Comparison of ENCODE assay signal across 17 mouse cellular contexts in the genomic region with DNA sequence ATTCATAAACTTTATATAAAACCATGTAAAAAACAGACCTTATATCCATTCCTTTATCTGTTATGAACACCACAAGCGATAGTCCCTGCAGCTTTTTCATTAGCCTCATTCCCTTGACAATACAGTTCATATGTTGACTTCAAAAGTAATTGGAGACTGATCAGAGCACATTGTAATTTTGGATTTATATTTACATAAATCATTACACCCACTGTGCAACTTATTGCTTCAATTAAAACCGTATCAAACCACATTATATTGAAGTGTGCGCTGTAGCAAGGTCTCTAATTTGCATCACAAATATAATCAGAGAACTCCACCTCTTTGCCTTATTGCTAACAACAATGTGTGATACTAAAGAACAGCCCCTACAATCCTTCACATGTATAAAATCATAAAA.
DNase-seq lines count a peak whose midpoint lies in the region; ATAC-seq and TF ChIP-seq lines count a peak whose summit lies in the region.
"Had no signal": no experiment of that assay in that cellular context is flagged by ENCODE, and none has a peak within 500 bp of the region (broad histone marks: within the 10 kb centered on the region; RNA-seq: fewer than 3 reads in every experiment).

No protein-coding gene starts in this region.

- H3K27me3 ChIP-seq in hindbrain, embryonic 12.5 days = no peaks in the 10 kb centered on the region
- H3K27me3 ChIP-seq in hindbrain, embryonic 11.5 days (ENCODE audit: control insufficient read depth, insufficient read depth, low read length) = no peaks in the 10 kb centered on the region
- no peaks in the 10 kb centered on the region for H3K27me3 ChIP-seq in midbrain, embryonic 14.5 days (ENCODE audit: control insufficient read depth, insufficient read depth, low read length)
- H3K27me3 ChIP-seq in midbrain, embryonic 10.5 days (ENCODE audit: low read depth, poor library complexity, severe bottlenecking) = no peaks in the 10 kb centered on the region
- no peaks in the 10 kb centered on the region for H3K27me3 ChIP-seq in hindbrain, postnatal 0 days (ENCODE audit: insufficient read depth, low read length)
- H3K27me3 ChIP-seq in neural tube, embryonic 15.5 days (replicated peaks) = no peaks in the 10 kb centered on the region
- H3K27me3 ChIP-seq: embryonic facial prominence, embryonic 13.5 days; forebrain, embryonic 13.5 days; heart, embryonic 12.5 days; hindbrain, embryonic 15.5 days had no signal

- TF ChIP-seq CTCF in hindbrain, postnatal 0 days (IDR thresholded peaks at IDR 0.05; ENCODE audit: low read depth) = no peak

- no peak for DNase-seq in hindbrain, embryonic 11.5 days (ENCODE audit: low spot score)
- peak; percentile 34 for DNase-seq in midbrain, embryonic 14.5 days
- DNase-seq in midbrain, embryonic 10.5 days (ENCODE audit: low spot score) = no peak
- peak; percentile 12 for DNase-seq in hindbrain, postnatal 0 days (ENCODE audit: low spot score)
- no peak for DNase-seq in thymus, postnatal 10 days (ENCODE audit: low spot score in 2 of 2)
- DNase-seq: adrenal gland, postnatal 14 days; cerebellum, adult 18-20 months; cerebellum, adult 9-11 months; cerebellum, postnatal 36 days; gastrocnemius, adult 2 months; gastrocnemius, postnatal 25 days had no signal

- H3K9me3 ChIP-seq in hindbrain, embryonic 12.5 days (replicated peaks) = no peaks in the 10 kb centered on the region
- H3K9me3 ChIP-seq in hindbrain, embryonic 11.5 days (ENCODE audit: control insufficient read depth, low read length) = no peaks in the 10 kb centered on the region
- no peaks in the 10 kb centered on the region for H3K9me3 ChIP-seq in midbrain, embryonic 14.5 days (ENCODE audit: control insufficient read depth, low read length)
- no peaks in the 10 kb centered on the region for H3K9me3 ChIP-seq in midbrain, embryonic 10.5 days (replicated peaks)
- no peaks in the 10 kb centered on the region for H3K9me3 ChIP-seq in hindbrain, postnatal 0 days (ENCODE audit: low read length)
- no peaks in the 10 kb centered on the region for H3K9me3 ChIP-seq in neural tube, embryonic 15.5 days (replicated peaks)
- H3K9me3 ChIP-seq: embryonic facial prominence, embryonic 13.5 days; forebrain, embryonic 13.5 days; heart, embryonic 12.5 days; hindbrain, embryonic 15.5 days had no signal

- H3K4me3 ChIP-seq in hindbrain, embryonic 12.5 days = no peak overlapping the region
- no peak overlapping the region for H3K4me3 ChIP-seq in hindbrain, embryonic 11.5 days (ENCODE audit: low read depth, low read length)
- no peak overlapping the region for H3K4me3 ChIP-seq in midbrain, embryonic 14.5 days (replicated peaks; ENCODE audit: low read depth, low read length)
- no peak overlapping the region for H3K4me3 ChIP-seq in midbrain, embryonic 10.5 days
- no peak overlapping the region for H3K4me3 ChIP-seq in hindbrain, postnatal 0 days (ENCODE audit: low read length)
- no peak overlapping the region for H3K4me3 ChIP-seq in neural tube, embryonic 15.5 days (replicated peaks)
- H3K4me3 ChIP-seq: embryonic facial prominence, embryonic 13.5 days; forebrain, embryonic 13.5 days; gastrocnemius, adult 2 months; heart, embryonic 12.5 days; hindbrain, embryonic 15.5 days had no signal

- 60% methylated on average over 3 of the region's 3 CpGs for WGBS in hindbrain, embryonic 12.5 days
- 78% methylated on average over 3 of the region's 3 CpGs for WGBS in hindbrain, embryonic 11.5 days
- 42% methylated on average over 3 of the region's 3 CpGs for WGBS in midbrain, embryonic 14.5 days
- WGBS in midbrain, embryonic 10.5 days = 89% methylated on average over 3 of the region's 3 CpGs
- 28% methylated on average over 3 of the region's 3 CpGs for WGBS in hindbrain, postnatal 0 days
- WGBS in neural tube, embryonic 15.5 days = 33% methylated on average over 3 of the region's 3 CpGs

- H3K36me3 ChIP-seq in hindbrain, embryonic 12.5 days = no peaks in the 10 kb centered on the region
- no peaks in the 10 kb centered on the region for H3K36me3 ChIP-seq in hindbrain, embryonic 11.5 days (ENCODE audit: control insufficient read depth, insufficient read depth, low read length)
- no peaks in the 10 kb centered on the region for H3K36me3 ChIP-seq in midbrain, embryonic 14.5 days (ENCODE audit: control insufficient read depth, insufficient read depth, low read length)
- no peaks in the 10 kb centered on the region for H3K36me3 ChIP-seq in midbrain, embryonic 10.5 days
- no peaks in the 10 kb centered on the region for H3K36me3 ChIP-seq in hindbrain, postnatal 0 days (ENCODE audit: insufficient read depth, low read length)
- H3K36me3 ChIP-seq in neural tube, embryonic 15.5 days = no peaks in the 10 kb centered on the region
- H3K36me3 ChIP-seq: embryonic facial prominence, embryonic 13.5 days; heart, embryonic 12.5 days; hindbrain, embryonic 15.5 days had no signal

- H3K4me1 ChIP-seq in hindbrain, embryonic 12.5 days = no peaks in the 10 kb centered on the region
- H3K4me1 ChIP-seq in hindbrain, embryonic 11.5 days (replicated peaks; ENCODE audit: control insufficient read depth, insufficient read depth, low read length) = no peaks in the 10 kb centered on the region
- no peaks in the 10 kb centered on the region for H3K4me1 ChIP-seq in midbrain, embryonic 14.5 days (ENCODE audit: control insufficient read depth, insufficient read depth, low read length)
- no peaks in the 10 kb centered on the region for H3K4me1 ChIP-seq in midbrain, embryonic 10.5 days
- no peaks in the 10 kb centered on the region for H3K4me1 ChIP-seq in hindbrain, postnatal 0 days (ENCODE audit: insufficient read depth, low read length)
- H3K4me1 ChIP-seq in neural tube, embryonic 15.5 days = no peaks in the 10 kb centered on the region
- H3K4me1 ChIP-seq: forebrain, embryonic 13.5 days; heart, embryonic 12.5 days; hindbrain, embryonic 15.5 days had no signal

- no peak overlapping the region for H3K27ac ChIP-seq in hindbrain, embryonic 12.5 days
- H3K27ac ChIP-seq in hindbrain, embryonic 11.5 days (ENCODE audit: low read depth, low read length) = no peak overlapping the region
- H3K27ac ChIP-seq in midbrain, embryonic 14.5 days (replicated peaks; ENCODE audit: low read depth, low read length) = no peak overlapping the region
- no peak overlapping the region for H3K27ac ChIP-seq in midbrain, embryonic 10.5 days (replicated peaks)
- H3K27ac ChIP-seq in hindbrain, postnatal 0 days = no peak overlapping the region
- no peak overlapping the region for H3K27ac ChIP-seq in neural tube, embryonic 15.5 days (replicated peaks)
- H3K27ac ChIP-seq: embryonic facial prominence, embryonic 13.5 days; forebrain, embryonic 13.5 days; gastrocnemius, adult 2 months; hindbrain, embryonic 15.5 days had no signal

- no peak overlapping the region for H3K9ac ChIP-seq in hindbrain, embryonic 12.5 days
- no peak overlapping the region for H3K9ac ChIP-seq in hindbrain, embryonic 11.5 days (ENCODE audit: low read depth, low read length)
- no peak overlapping the region for H3K9ac ChIP-seq in midbrain, embryonic 14.5 days (replicated peaks; ENCODE audit: low read length)
- H3K9ac ChIP-seq in hindbrain, postnatal 0 days (replicated peaks; ENCODE audit: low read length) = no peak overlapping the region
- no peak overlapping the region for H3K9ac ChIP-seq in neural tube, embryonic 15.5 days (replicated peaks)
- H3K9ac ChIP-seq: embryonic facial prominence, embryonic 13.5 days; forebrain, embryonic 13.5 days; heart, embryonic 12.5 days; hindbrain, embryonic 15.5 days had no signal

- peak; percentile 54; the same call in 1 of the 2 replicates for ATAC-seq in hindbrain, embryonic 12.5 days (ENCODE audit: low FRiP score)
- ATAC-seq in hindbrain, embryonic 11.5 days (ENCODE audit: low FRiP score) = no peak
- peak; percentile 31; the same call in 1 of the 2 replicates for ATAC-seq in midbrain, embryonic 14.5 days (ENCODE audit: low FRiP score, low TSS enrichment)
- ATAC-seq in hindbrain, postnatal 0 days = no peak
- ATAC-seq in neural tube, embryonic 15.5 days (ENCODE audit: low FRiP score) = peak; percentile 50; the same call in 1 of the 2 replicates
- ATAC-seq: forebrain, embryonic 13.5 days had no signal

- H3K4me2 ChIP-seq in hindbrain, embryonic 12.5 days (replicated peaks) = no peak overlapping the region
- H3K4me2 ChIP-seq in hindbrain, embryonic 11.5 days (replicated peaks; ENCODE audit: low read depth, low read length) = no peak overlapping the region
- H3K4me2 ChIP-seq in midbrain, embryonic 14.5 days (ENCODE audit: low read length) = no peak overlapping the region
- H3K4me2 ChIP-seq in hindbrain, postnatal 0 days (ENCODE audit: low read depth, low read length) = no peak overlapping the region
- H3K4me2 ChIP-seq in neural tube, embryonic 15.5 days = no peak overlapping the region
- H3K4me2 ChIP-seq: embryonic facial prominence, embryonic 13.5 days; forebrain, embryonic 13.5 days; heart, embryonic 12.5 days; hindbrain, embryonic 15.5 days had no signal

Comparison
In these comparisons a context has a peak if more than half of its experiments do, and no peak if none do; other contexts are left out.
1. ATAC-seq: peak in hindbrain, embryonic 12.5 days (single experiment), midbrain, embryonic 14.5 days (single experiment) and neural tube, embryonic 15.5 days (single experiment); none in hindbrain, embryonic 11.5 days (single experiment) and hindbrain, postnatal 0 days (single experiment).
2. DNase-seq: peak in midbrain, embryonic 14.5 days (single experiment) and hindbrain, postnatal 0 days (single experiment); none in hindbrain, embryonic 11.5 days (single experiment), midbrain, embryonic 10.5 days (single experiment) and thymus, postnatal 10 days (0 of 2).